Mouse (Mus musculus): Measurements from ENCODE around the gene Plin4. TPM values are rescaled to one million over a fixed set of nuclear protein-coding genes. Genes with fewer than 3 reads are reported as not detected.
"Not testable (repeated sequence)": the region's sequence is repeated elsewhere in the genome, so short reads cannot be mapped to it uniquely, and the experiment has no call there.

The Plin4 gene
- polyA plus RNA-seq, 2 experiments from 2014 or later = not detected

DNA sequence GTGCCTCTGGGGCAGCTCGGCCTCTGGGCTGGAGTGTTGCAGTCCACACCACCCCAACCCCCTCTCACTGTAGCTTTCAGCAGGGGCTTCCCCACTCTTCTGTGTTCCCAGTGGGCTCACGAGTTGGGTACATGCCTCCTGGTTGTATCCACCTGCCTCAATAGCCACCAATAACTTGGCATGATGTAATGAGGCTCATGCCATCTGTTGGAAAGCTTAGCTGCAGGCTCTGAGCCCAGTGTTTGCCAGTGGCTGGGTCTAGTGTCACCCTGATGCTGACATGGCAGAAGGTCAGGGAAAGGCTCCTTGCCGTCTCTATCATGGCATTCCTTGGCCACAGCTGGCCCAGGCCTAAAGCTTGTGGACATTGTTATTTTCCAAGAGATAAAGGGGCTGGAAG is 8.8 kb downstream of the Plin4 start:
- no peak for ATAC-seq

DNA sequence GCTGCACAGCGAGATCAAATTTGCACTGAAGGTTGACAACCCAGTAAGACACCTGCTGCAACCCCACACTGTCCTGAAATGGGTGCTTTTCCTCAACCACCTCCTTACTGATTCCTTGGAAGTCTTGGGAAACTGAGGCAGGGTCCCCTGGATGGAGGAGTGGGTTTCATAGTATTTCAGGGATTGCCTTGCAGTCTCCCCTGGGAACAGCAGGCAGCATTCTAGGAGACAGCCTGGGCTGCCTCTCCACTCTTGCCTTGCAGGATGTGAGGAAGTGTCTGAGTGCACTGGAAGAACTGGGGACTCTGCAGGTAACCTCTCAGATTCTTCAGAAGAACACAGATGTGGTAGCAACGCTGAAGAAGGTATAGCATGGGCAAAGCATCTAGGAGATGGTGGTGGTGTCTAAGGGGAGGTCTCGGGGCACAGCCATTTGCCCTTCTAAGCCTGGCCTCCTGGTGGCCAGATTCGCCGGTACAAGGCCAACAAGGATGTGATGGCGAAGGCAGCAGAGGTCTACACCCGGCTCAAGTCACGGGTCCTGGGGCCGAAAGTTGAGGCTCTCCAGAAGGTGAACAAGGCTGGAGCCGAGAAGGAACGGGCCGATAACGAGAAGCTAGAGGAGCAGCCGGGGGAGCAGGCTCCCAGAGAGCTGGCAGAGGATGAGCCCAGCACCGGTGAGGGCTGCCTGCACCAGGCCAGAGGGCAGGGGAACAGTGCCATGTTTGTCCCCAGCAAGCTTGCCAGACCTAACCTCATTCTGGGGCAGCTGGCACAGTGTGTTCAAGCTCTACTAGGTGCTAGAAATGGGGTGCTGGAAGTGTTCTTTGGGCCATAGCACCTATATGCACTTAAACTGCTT is 10.7 kb downstream of the Plin4 start:
- ATAC-seq = no peak

DNA sequence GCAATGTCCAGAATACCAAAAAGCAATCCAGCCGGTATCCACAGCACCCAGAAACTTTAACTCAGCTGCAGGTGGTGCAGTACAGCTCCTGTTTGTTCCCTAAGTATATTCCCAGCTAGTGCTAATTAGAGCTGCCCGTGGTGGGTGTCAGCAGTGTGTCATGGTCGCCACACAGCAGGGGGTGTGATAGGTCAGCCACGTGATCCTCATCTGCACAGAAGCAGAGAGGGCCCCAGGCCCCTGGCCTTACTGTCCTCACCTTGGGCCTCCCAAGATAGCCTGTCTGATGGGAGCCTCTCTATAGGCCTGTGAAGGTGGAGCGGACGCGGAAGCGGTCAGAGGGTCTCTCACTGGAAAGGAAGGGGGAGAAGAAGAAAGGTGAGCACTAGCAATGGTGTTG is 11.4 kb downstream of the Plin4 start:
- no peak for ATAC-seq

DNA sequence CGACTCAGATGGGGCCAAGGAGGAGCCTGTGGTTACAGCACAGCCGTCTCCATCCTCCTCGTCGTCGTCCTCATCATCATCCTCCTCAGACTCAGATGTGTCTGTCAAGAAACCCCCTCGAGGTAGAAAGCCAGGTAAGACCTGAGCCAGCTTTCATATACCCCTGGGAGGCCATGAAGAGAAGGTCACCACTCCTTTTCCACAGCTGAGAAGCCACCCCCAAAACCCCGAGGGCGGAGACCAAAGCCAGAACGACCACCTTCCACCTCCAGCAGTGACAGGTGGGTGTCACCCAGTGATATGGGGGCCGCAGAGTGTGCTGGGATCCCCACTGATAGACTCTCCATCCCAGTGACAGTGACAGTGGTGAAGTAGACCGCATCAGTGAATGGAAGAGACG is 12.7 kb downstream of the Plin4 start:
- no peak for ATAC-seq

DNA sequence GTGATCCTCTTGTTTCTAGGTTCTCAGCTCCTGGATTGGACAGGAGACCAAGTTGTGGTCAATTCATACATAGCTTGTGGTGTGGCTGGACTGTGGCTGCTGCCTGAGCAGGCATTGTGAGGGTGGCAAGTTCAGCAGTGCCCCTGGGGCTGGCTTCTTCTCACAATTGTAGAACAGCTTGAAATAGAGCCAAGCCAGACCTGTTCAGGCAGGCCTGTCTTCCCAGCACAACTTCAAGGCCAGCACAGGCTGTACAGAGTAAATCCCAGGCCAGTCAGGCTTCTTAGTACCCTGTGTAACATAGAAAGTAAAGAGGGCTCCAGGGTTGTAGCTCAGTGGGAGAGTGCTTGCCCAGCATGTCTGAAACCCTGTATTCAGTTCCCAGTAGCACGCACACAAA is 16.8 kb downstream of the Plin4 start:
- no peak for ATAC-seq

DNA sequence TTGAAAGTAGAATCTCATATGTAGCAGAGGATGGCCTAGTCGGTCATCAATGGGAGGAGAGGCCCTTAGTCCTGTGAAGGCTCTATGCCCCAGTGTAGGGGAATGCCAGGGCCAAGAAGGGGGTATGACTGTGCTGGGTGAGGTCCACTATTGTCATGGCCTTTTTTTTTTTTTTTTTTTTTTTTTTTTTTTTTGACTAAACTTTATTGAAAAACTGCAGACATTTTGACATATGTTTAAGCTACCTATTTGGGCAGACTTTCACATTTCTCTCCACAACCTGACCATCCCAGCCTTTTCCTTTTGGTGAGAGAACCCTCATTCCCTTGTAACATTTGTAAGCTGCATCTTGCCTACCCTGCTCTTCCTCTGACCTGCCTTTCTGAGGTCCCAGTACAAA is 17.3 kb downstream of the Plin4 start:
- no peak for ATAC-seq

DNA sequence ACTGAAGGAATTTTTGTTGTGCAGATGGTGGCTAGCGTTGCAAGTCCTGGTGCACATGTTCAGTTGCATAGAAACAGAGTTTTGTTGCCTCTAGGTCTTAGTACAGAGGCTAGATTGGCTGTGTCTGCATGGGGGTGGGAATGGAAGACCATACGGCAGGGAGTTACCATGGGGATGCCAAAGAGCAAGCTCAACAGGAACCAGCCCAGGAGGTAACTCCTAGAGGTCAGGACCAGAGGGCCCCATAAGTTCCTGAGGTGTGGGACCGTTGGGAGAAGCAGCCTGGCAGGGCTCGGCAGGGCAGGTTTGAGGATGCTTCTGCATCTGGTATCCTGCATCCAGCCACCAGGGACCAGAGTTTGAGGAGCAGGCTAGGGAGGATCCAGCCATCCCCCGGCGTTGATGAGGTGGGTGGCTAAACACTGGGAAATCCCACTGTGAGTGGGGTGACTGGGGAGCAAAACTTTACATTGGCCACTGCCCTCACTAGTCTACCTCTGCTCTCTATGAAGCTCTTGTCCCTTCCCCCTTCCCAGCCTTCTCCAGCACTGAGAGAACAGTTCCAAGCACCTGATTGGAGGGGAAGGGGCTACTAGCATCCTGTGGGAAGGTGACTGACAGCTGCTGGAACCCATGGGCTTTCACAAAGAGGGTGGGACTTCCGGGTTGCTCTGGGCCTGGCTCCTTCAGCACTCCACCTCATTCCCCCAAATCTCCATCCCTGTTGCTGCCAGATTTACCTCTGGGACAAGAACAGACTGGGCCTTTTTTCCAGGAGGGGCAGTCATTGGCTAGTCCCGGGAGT is 28.6 kb downstream of the Plin4 start:
- ATAC-seq = no peak

DNA sequence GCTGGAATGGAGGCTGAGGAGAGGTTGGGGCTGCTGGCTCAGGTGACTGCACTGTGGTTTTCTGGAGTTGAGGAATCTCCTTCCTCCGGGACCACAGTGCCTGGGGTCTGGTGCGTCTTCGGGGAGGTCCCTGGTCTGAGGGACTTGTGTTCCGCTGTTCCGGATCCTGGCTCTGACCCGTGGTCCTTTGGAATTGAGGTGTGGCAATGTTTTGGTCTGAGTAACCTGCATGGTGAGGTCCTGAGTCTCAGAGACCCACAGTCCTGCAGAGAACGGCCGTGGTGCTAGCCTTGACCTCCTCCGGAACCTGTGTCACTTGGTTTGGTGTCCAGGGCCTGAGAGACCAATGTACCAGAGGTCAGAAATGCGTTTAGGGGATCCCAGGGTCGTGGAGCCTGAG is 29.7 kb downstream of the Plin4 start:
- ATAC-seq = no peak

DNA sequence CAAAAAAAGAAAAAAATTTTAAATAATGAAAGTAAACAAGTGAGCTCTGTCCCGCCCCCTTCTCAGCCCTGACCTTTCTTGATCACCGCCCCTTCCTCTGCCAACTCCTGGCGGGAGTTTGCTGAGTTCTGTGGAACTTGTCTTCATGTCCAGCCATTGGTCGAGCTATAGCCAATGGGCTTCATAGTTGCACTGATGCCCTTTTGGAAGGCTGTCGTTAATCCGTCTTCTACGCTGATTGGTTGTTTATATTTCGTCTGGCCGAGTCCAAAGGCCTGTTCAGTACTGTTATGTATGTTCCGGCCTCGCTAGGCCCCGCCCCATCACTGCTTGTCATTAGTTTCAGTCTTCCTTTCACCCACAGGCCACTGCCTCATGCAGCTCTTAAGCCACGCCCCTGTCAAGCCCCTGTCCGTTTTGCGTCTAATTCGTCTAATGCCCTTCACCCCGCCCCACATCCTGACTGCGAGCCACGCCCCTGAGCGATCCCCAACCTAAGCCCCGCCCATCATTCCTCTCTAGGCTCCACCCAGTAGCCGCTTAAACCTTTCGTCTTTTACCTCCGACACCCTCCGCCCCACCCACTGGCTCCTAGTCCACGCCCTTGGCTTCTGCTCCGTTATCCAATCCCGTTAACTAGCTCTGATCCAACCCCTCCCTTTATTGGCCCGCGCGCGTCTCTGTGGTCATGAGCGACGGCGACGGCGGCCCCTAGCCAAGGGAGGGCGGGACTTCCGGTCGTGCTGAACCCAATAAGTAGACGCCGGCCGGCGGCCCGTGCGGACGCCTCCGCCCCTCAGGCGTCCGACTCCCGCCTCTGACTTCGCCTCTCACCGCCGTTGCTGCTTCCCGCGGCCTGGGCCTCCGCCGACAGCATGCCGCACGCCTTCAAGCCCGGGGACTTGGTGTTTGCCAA is 30.5 kb downstream of the Plin4 start, which contains the start of gene Hdgfl2:
Hdgfl2 (plus strand) TSS at position 755 of the 916 bp plus-strand sequence.
- ATAC-seq = peak; percentile 75

DNA sequence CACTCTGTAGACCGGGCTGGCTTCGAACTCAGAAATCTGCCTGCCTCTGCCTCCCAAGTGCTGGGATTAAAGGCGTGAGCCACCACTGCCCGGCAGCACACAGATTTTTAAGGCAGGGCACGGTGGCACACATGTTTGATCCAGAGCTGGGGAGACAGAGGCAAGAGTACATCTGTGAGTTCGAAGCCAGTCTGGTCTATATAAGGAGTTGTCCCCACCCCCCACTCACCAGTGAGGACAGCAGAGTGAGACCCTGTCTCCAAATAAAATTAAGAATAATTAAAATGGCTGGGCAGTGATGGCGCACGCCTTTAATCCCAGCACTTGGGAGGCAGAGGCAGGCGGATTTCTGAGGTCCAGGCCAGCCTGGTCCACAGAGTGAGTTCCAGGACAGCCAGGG is 31.2 kb downstream of the Plin4 start:
- not testable (repeated sequence) for ATAC-seq

DNA sequence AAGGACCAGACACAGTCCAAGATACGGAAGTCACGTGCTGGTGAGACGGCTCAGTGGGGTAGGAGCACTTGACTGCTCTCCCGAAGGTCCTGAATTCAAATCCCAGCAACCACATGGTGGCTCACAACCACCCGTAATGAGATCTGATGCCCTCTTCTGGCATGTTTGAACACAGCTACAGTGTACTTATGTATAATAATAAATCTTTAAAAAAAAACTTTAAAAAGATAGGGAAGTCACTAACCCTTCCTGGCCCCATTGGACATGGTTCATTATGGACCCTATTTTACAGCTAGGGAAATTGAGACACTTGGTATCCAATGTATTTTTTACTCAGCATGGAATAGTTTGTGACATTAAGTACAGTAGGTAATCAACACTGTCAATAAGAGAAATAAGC is 32.1 kb downstream of the Plin4 start:
- ATAC-seq = no peak

DNA sequence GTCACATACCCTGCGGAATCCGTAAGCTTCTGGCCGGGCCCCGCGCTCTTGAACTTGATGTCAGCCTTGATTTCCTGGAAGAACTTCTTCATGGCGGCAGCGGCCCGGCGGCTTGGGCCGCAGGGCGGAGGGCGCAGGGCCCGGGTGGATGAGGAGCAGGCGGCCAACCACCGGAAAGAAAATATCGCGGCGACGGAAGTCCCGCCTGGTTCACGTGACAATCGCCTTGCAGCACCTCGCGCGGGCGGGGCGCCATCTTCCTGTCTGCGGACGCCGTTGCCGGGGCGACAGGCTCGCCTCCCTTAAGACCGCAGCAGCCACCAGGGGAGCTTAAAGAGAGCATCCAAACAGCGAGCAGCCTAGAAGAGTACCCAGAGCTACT is 34.8 kb downstream of the Plin4 start, which contains the start of gene Ubxn6:
Ubxn6 (minus strand) TSS at position 202 of the 382 bp plus-strand sequence.
- ATAC-seq = peak; percentile 56

DNA sequence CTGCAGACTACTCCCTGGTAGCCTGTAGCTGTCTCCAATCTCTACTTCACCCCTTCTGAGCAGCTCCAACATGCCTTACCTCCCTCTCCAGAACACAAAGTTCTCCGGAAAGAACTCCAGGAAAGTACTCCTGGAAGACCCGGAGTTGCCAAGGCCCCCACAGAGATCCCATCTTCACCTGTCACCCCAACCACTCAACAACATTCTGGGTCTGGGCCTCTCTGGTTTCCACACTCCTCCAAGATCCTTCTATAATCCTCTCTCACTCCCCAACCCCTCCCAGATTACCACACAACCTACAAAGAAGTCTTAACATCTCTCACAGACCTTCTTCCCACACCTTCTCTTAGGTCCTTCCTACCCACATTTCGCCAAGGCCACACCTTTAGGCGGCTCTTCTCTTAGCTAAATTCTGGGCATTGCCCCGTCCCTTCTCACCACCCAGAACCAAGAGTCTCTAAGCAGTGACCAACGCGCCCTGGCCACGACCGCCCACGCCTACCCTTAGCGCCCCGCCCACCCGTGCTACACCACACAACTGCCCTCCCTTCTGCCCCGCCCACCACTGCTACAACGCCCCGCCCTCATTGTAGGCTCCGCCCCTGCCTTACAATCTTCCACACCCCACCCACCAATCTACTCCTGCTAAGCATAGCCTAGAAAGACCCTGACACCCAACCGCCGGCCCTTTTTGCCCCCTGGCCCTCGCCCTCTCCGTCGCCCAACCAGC is 35.3 kb downstream of the Plin4 start:
- no peak for ATAC-seq

DNA sequence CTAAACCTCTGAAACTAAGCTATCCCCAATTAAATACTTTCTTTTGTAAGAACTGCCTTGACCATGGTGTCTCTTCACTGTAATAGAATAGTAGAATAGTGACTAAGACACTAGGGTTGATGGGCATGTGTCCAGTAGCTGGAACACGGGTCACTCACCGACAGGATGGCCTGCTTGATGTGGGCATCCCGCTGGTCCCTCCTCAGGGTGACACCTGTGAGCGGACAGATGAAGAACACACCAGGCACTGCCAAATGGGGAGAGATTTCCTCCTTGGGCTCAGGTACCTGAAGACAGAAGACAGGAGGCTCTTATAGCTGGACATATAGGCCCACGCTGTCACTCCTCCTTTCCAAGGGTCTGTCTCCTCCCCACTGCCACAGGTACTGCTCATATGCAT is 37.4 kb downstream of the Plin4 start:
- no peak for ATAC-seq

DNA sequence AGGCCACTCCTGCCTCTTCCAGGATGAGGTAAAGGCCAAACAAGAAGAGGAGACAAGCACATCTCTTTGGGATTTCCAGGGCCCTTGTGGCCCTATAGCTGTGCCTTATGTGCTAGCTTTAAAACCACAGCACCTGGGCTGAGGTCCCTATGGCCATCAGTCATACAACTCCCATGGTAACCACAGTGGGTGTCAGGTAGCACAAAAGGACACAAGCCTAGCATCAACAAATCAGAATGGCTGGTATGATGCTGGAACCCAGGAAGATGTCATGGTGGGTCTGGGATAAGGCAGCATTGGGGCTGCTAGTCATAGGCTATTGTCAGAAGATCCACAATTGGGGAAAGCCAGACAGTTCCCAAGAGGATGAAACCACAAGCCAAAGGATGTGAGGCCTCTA is 38.5 kb downstream of the Plin4 start:
- no peak for ATAC-seq

DNA sequence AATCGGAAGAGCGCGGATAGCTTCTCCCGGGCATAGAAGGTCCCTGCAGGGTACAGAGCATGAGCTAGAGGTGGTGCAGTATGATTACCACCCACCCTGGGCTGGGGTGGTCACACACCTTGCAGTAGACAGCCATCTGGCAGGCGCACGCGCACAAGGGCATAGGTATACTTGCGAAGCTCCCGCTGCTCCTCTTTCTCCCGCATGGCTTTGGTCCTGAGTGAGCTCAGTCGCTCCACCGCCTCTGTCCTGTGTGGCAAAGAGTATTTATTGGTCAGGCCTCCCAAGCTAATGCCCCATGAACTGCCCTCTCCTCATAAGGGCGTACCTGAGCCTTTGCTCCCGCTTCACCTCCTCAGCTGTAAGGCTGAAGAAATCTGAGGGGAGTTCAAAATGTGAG is 40.5 kb downstream of the Plin4 start:
- no peak for ATAC-seq

DNA sequence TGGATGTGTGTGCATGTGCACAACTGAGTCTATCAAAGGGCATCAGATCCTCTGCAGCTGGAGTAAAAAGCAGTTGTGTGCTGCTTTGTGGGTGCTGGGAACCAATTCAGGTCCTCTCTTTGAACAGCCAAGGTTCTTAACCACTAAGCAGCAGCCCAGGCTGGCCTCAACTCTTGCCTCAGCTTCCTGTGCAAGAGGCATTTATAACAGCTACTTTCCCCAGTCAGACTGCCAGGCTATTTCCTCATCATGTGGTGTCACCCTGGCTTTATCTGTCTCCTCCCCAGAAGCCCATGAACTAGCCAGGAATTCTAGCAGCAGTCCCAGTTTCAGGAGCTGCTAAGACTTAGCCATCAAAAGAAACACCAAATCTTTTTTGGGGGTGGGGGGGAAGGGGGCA is 43.2 kb downstream of the Plin4 start:
- no peak for ATAC-seq

DNA sequence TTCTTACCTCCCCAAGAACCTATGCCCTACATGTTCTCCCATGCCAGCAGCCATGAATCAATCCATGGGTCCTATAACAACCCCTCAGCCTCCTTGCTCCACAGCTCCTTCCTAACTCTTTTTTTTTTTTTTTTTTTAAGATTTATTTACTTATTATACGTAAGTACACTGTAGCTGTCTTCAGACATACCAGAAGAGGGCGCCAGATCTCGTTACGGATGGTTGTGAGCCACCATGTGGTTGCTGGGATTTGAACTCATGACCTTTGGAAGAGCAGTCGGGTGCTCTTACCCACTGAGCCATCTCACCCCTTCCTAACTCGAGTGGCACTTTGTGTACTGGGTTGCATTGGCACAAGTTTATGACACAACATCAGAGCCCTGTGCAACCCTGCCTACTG is 43.9 kb downstream of the Plin4 start:
- ATAC-seq = not testable (repeated sequence)

DNA sequence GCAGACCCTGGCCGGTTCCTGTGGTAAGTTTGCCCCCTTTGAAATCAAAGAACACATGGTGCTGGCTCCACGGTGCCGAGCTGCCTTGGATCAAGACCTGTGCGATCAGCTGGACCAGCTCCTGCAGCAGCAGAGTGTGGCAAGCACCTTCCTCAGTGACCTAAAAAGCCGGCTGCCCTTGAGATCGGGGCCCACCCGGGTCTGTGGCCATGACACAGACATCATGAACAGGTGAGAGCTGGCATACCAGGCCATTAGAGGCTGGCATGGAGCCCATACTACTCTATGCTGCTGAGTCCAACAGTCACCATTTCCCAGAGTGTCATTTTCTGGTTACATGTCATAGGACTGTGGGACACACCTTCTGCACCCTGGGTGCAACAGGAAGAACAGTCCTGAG is 47.5 kb downstream of the Plin4 start:
- ATAC-seq = no peak

DNA sequence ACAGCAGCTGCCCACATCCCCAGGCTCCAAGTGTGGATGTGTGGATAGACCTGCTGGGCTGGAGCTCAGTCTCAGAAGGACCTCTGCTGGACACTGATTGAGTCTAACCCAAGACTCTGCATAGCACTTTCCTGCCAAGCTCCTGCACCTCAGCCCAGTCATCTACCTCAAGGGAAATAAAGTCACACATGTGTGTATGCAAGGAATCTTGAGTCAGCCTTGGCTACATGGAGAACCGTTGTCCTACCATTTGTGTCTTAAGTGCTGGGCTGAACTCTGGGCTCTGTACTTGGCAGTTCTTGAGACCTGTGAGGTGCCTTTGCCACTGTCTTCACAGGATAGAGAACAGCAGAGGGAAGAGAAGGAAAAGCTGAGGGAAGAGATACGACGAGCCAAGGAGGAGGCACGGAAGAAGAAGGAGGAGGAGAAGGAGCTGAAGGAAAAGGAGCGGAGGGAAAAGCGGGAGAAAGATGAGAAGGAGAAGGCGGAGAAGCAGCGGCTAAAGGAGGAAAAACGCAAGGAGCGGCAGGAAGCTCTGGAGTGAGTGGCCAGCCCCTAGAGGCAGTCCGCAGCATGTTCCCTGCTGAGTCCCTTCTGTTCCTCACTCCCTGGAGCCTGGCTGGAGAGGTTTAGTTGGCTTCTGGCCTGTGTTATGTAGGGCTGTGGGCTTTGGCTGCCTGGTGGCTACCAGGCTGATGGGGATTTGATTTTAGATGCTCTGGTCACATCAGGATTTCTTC is 52.1 kb downstream of the Plin4 start:
- no peak for ATAC-seq

DNA sequence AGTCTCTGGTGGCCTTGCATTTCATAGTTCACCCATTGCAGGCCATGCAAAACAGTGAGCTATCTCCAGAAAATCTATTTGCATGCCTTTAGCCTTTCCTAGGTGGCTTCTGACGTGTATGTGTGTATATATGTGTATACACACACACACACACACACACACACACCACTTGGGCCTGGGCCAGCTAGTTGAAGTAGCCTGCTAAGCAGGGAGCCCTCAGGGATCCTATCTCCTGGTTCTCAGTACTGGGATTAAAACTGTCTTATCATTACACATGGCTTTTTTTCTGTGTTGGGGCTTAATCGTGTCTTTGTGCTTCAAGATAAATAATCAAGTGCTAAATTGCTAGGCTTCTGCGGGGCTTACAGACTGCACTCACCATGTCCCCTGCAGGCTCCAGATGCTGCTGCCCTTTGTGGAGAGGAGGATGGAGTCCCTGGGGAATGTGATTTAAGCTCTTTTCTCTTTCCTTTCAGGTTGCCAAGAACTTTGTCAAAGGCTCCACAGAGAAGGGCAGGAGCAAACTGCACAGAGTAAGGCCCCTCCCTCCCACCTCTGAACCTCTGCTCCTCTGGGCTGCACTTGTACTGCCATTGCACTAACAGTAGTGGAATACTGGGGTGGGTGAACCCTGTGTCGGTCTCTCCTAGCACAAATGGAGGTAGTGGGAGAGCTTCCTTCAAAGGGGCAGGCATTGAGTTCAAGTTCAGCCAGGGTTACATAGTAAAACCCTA is 53.5 kb downstream of the Plin4 start:
- no peak for ATAC-seq

Data from CD4-positive, CD25-positive, alpha-beta regulatory T cell, adult 4 months (primary cell).